Mouse (Mus musculus) T-helper 2 cell (primary cell): Measurements from ENCODE around the gene Itga8.

Source experiments
- in situ Hi-C: fragments of 300-600 bp; cut with MboI, MseI; formaldehyde crosslinking; loops from one replicate; pipeline ENCODE4 v1.15.1; 2025; ENCODE audit warnings: high pct_unique_total_duplicates

Itga8 gene

DNA sequence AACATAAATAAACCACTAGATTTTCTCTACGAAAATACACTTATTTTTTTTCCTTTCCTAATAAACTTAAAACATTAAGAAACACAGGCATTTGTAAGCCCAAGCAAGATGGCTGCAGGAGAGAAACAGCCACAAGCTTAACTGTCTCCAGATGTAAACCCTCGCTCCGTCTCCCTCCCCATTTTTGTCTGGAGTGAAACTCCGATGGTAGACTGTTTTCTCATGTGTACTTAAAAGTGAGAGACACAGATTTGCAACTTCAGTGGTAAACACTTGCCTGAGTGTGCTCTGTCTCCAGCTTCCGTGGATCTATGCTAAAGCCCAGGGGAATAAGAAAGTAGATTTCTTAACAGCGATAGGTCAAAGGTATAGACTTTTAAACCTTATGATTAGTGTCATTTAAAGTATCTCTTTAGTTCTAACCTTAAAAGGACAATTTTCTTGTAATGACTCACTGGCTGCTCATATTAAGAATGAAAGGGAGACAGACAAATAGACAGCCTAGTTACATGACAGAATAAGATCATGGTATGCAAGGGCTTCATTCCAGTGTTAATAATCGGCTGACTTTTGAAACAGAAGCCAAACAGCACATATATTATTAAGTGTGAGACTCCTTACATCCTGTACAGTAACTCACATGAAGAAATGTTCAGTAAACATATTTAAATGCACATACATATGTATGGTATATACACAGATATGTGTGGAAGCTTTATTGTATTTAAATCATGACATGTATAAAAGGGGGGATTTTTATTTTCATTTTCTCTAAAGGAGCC lies 209.3 kb downstream of the Itga8 start:
- in situ Hi-C loops, result no loop called here

DNA sequence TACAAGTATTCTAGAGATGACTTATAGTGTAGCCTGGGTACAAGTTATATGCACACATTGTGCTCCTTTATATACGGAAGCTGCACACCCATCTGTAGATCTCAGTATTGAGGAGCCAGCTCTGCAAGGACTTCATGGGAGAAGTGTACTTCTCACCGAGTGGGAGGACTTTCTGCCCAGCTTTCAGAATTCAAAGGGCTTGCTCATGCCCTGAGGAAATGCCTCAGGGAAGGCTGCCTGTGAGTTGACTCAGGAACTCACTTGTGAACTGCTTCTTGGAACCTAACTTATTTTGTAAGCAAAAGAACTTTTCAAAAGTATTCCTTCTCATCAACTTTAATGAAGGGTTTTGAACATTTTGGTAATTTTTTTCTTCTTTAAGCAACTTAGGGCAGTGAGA lies 210.7 kb downstream of the Itga8 start:
- in situ Hi-C loops, result no loop called here

DNA sequence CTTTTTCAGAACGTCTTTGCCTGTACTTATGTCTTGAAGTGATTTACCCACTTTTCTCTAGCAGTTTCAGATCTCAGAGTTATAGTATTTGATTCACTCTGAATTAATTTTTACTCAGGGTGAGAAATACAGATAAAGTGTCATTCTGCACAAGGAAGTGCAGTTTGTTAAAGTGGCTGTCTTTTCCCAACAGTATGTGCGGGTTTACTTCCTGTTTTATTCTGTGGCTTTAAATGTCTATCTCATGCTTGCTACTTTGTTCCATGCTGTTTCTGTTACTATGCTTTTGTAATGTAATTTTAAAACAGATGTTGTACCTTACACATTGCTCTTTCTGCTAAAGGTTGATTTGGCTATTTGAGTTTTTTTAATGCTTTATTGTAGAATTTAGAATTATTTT lies 216.2 kb downstream of the Itga8 start:
- in situ Hi-C loops, result no loop called here

DNA sequence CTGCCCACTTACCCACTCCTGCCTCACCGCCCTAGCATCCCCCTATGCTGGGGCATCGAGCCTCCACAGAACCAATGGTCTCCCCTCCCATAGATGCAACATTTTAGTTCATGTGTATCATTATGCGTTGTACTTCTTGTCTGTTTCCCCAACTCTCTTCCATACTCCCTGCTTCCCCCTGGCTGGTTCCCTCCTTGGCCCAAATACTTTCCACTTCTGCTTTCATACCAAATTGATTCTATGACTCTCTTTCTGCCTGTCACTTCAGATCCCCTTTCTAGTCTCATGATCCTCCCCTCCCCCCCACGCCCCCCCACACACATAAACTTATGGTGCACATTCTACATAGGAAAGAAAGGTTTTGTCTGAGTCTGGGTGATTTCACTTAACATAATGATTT lies 217.4 kb downstream of the Itga8 start:
- in situ Hi-C loops, result no loop called here

DNA sequence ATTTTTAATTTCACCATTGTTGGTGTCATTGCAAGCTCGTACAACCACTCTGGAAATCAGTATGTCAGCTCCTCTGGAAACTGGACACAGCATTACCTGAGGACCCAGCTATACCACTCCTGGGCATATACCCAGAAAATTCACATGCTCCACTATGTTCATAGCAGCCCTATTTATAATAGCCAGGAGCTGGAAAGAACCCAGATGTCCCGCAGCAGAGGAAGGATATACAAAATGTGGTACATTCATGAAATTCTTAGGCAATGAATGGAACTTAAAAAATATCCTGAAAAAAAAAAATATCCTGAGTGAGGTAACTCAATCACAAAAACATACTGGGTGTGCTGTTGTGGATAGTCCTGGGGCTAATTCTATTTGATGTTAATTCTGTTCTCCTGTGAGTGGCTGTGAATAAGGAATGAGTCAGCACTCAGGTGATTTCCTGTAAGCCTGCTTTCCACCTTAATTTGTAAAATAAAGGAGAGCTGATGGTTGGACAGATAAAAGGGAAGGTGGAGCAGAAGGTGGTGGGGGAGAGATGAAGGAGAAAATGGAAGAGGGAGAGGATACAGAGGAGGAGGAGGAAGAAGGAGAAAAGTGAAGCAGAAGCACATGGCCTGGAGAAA lies 224.3 kb downstream of the Itga8 start:
- in situ Hi-C loops, result no loop called here

DNA sequence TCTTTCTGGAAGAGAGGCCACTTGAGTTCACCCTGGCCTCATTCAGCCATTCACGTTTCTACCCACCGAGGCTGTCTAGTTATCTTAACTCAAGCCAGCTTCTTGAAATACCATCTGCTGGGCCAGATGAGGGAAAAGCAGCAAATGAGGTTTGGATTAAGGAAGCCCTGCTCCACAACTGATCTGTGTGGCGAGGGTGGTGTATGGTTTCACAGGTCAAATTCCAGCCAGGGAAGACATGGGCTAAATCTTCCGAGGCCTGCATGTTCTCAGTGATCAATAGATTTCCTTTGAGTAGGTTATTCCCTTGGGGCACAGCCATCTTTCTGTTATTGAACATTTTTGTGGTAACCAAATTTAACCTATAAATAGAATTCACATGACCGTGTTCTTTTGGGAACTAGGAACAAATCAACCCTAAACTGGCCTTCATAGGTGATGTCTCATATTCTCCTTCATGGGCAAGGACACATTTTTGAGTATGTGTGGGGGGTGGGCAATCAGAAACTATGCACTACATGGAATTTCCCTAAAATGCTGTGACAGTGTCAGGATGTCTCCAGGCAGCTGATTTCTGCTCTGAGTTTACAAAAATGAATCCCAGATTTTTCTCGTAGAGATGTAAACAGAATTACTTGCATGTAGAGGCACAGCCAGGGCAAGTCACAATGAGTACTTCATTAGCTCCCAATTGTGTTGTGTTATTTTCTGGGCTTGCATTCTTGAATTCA lies 235.9 kb downstream of the Itga8 start:
- in situ Hi-C loops, result no loop called here

DNA sequence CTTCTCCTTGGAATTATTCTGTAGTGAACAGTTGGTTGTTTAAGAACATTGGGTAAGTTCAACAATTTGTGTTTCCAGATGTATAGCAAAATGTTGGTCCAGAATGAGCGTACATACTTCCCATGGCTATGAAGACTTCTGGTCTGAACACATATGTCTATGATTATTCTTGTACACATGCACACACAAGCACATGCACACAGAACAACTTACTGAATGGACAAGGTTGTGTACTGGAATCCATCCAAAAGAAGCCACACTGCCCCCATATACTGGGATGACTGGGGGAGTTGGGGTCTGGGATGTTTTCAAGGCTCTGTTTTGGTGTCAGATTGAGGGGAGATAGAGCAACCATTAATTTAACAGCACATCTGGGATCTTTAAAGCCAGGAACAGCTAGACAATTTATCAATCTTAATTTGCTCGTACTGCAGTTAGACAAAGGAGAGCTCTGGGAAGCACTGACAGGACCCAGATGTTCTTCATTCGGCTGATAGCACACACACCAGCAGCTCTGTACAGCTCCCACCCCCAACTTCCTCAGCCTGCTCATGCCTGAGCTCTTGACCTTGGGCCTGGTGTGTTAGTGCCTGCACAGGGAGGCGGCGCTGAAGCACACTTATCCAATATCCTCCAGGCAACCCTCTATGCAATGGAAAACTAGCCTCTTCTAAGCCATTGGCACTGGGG lies 241.5 kb downstream of the Itga8 start:
- in situ Hi-C loops, result no loop called here
